Mouse (Mus musculus): Measurements from ENCODE around the gene Gucy2g. TPM values are rescaled to one million over a fixed set of nuclear protein-coding genes. Genes with fewer than 3 reads are reported as not detected.

Gene Gucy2g
- total and polyA plus RNA-seq, 3 experiments: 0.65 to 2.4 TPM; not detected in 1

GRCm38 (mm10) chr19:55191596-55191995, 49.4 kb downstream of the Gucy2g start:
- Histone ChIP-seq H3K4me1 (ENCODE audit: control insufficient read depth in 1 of 2, insufficient read depth in 2 of 2, low read length in 2 of 2) (no peaks in the 10 kb centered on the region), H3K27ac (ENCODE audit: control insufficient read depth, low read depth, low read length) (no peak overlapping the region), H3K79me2 (ENCODE audit: control insufficient read depth, insufficient read depth, low read length, poor library complexity) (no peaks in the 10 kb centered on the region), H3K9ac (ENCODE audit: control insufficient read depth, low read depth, low read length, poor library complexity, severe bottlenecking) (no peak overlapping the region), H3K36me3 (ENCODE audit: control insufficient read depth in 1 of 2, insufficient read depth in 2 of 2, low read length in 2 of 2) (no peaks in the 10 kb centered on the region), H3K27me3 (ENCODE audit: control insufficient read depth in 1 of 2, insufficient read depth in 2 of 2, low read length in 2 of 2) (peaks cover 10% of the 10 kb centered on the region in 2 experiments), H3K9me3 (replicated peaks; ENCODE audit: insufficient read depth, low read length) (no peaks in the 10 kb centered on the region), H3K4me3 (ENCODE audit: control insufficient read depth in 1 of 2, insufficient read depth in 1 of 2, low read depth in 2 of 2, low read length in 2 of 2) (no peak overlapping the region)
- TF ChIP-seq POLR2AphosphoS2 (IDR thresholded peaks at IDR 0.05; ENCODE audit: low read length) (no peak), ZMIZ1 (IDR thresholded peaks at IDR 0.05; ENCODE audit: low read depth, low read length) (no peak), ZKSCAN1 (IDR thresholded peaks at IDR 0.05; ENCODE audit: low read depth, low read length) (no peak), SIN3A (IDR thresholded peaks at IDR 0.05; ENCODE audit: low read length) (no peak), POLR2A (IDR thresholded peaks at IDR 0.05; ENCODE audit: control insufficient read depth in 1 of 2, insufficient read depth in 1 of 2, low read depth in 1 of 2, low read length in 2 of 2, poor library complexity in 1 of 2) (no peak), NRF1 (IDR thresholded peaks at IDR 0.05; ENCODE audit: insufficient read depth, low read depth, low read length, poor library complexity, severe bottlenecking) (no peak), MAFK (IDR thresholded peaks at IDR 0.05; ENCODE audit: borderline replicate concordance, low read depth, low read length) (no peak), ZNF384 (IDR thresholded peaks at IDR 0.05; ENCODE audit: low read depth, low read length) (no peak), POLR2AphosphoS5 (IDR thresholded peaks at IDR 0.05; ENCODE audit: borderline replicate concordance, low read depth, low read length) (no peak), KAT2A (conservative IDR thresholded peaks at IDR 0.05; ENCODE audit: low read depth, low read length) (no peak), MEF2A (IDR thresholded peaks at IDR 0.05; ENCODE audit: extremely low read depth, insufficient replicate concordance, low read depth, low read length, poor library complexity, severe bottlenecking) (no peak)
- no peak for DNase-seq (ENCODE audit: low read depth, low spot score)

GRCm38 (mm10) chr19:55190065-55190464, 51.0 kb downstream of the Gucy2g start:
- no peak for TF ChIP-seq MAFK (IDR thresholded peaks at IDR 0.05; ENCODE audit: borderline replicate concordance, low read depth, low read length)
- TF ChIP-seq ETS1 (IDR thresholded peaks at IDR 0.05; ENCODE audit: low read depth, low read length): no peak
- TF ChIP-seq MXI1 (IDR thresholded peaks at IDR 0.05; ENCODE audit: low read depth, low read length): no peak
- TF ChIP-seq RCOR1 (IDR thresholded peaks at IDR 0.05; ENCODE audit: low read depth, low read length): no peak
- no peak for TF ChIP-seq GABPA (IDR thresholded peaks at IDR 0.05; ENCODE audit: low read depth, low read length)
- no peak for TF ChIP-seq NRF1 (IDR thresholded peaks at IDR 0.05; ENCODE audit: insufficient read depth, low read depth, low read length, poor library complexity, severe bottlenecking)
- no peak for TF ChIP-seq MEF2A (IDR thresholded peaks at IDR 0.05; ENCODE audit: extremely low read depth, insufficient replicate concordance, low read depth, low read length, poor library complexity, severe bottlenecking)
- no peak for TF ChIP-seq MAX (IDR thresholded peaks at IDR 0.05; ENCODE audit: low read length)
- TF ChIP-seq MAZ (IDR thresholded peaks at IDR 0.05; ENCODE audit: low read depth, low read length): no peak
- TF ChIP-seq MYC (IDR thresholded peaks at IDR 0.05; ENCODE audit: low read depth, low read length): no peak
- no peak for TF ChIP-seq CHD1 (IDR thresholded peaks at IDR 0.05; ENCODE audit: low read depth, low read length)
- no peak for TF ChIP-seq POLR2A (IDR thresholded peaks at IDR 0.05; ENCODE audit: control insufficient read depth in 1 of 2, insufficient read depth in 1 of 2, low read depth in 1 of 2, low read length in 2 of 2, poor library complexity in 1 of 2)
- no peaks in the 10 kb centered on the region for H3K79me2 ChIP-seq (ENCODE audit: control insufficient read depth, insufficient read depth, low read length, poor library complexity)
- peaks cover 8 to 11% of the 10 kb centered on the region in 2 experiments for H3K27me3 ChIP-seq (ENCODE audit: control insufficient read depth in 1 of 2, insufficient read depth in 2 of 2, low read length in 2 of 2)
- no peak overlapping the region for H3K27ac ChIP-seq (ENCODE audit: control insufficient read depth, low read depth, low read length)
- no peak overlapping the region for H3K9ac ChIP-seq (ENCODE audit: control insufficient read depth, low read depth, low read length, poor library complexity, severe bottlenecking)
- no peak overlapping the region for H3K4me3 ChIP-seq (ENCODE audit: control insufficient read depth in 1 of 2, insufficient read depth in 1 of 2, low read depth in 2 of 2, low read length in 2 of 2)
- no peaks in the 10 kb centered on the region for H3K36me3 ChIP-seq (ENCODE audit: control insufficient read depth in 1 of 2, insufficient read depth in 2 of 2, low read length in 2 of 2)
- H3K4me1 ChIP-seq (ENCODE audit: control insufficient read depth in 1 of 2, insufficient read depth in 2 of 2, low read length in 2 of 2): no peaks in the 10 kb centered on the region
- DNase-seq (ENCODE audit: low read depth, low spot score): no peak
- no peaks in the 10 kb centered on the region for H3K9me3 ChIP-seq (replicated peaks; ENCODE audit: insufficient read depth, low read length)

Measured in MEL (cell line).